Mouse (Mus musculus) spleen, postnatal 10 days (tissue): ENCODE results near the gene Daam2.
"Not testable (repeated sequence)": the region's sequence is repeated elsewhere in the genome, so short reads cannot be mapped to it uniquely, and the experiment has no call there.

ENCODE experiments used
- DNase-seq, 2 experiments: peaks; one replicate each; pipeline ENCODE4 v3.0.0; 2021 to 2022; ENCODE audit warnings: low spot score in 2 of 2

Gene Daam2

GRCm38 (mm10) chr17:49481876-49482275, 82.3 kb downstream of the Daam2 start:
- DNase-seq = no peak

GRCm38 (mm10) chr17:49477370-49477769, 86.8 kb downstream of the Daam2 start:
- no peak for DNase-seq

DNA sequence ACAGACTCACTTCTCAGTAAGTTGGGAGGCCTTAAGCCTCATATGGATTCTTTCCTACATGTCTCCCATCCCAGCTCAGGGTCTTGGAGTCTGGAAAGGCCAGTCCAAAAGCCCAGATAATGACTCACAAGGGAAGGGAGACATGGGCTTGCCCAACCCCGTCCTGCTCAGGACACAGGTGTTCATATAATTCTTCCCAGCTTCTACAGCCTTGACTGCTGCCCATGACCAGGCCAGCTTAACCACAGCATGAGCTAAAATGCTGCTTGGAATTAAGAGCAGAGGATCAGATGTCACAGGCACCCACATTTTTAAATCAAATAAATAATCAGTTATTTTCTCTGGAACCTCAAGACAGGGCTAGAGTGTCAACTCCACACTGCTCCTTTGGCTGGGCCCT, 89.0 kb downstream of the Daam2 start:
- no peak for DNase-seq

DNA sequence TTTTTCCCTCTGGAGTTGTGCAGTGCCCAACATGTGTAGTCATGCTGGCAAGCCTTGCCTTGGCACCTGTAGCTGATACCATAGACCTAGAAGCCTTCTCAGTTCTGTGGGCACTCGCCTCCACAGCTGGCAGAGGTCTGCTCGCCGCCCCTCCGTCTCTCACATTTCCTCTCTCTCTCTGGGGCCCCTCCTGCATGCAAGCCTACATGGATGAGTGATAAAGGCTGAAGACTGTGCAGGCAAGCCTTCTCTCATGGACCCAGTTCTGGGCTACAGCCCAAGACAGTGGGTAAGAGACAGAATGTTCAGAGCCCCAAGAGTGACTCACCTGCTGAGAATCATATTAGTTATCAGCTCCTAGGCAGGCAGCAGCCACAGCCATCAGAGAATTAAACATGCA, 90.1 kb downstream of the Daam2 start:
- no peak for DNase-seq

- no peak for DNase-seq
Observed at GRCm38 (mm10) chr17:49472626-49473025, 91.5 kb downstream of the Daam2 start.

DNA sequence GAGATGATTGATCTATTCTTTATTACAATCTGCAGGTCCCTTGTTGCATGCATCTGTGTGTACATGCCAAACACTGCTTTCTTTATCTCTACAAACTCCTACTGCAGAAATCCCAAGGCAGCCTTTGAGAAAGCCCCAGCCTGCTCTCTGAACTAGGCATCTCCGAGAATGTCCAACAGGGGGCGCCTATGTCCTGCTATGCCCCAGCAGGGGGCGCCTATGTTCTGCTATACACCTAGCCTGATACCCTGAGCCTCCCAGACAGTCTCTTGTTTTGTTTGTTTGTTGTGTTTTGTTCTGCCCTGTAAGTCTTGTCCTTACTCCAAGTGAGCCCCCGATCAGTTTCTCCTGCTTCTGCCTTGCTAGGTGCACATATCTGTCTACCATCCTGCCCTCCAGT, 95.9 kb downstream of the Daam2 start:
- DNase-seq = peak; percentile 65 to 71

- DNase-seq = no peak
Observed at GRCm38 (mm10) chr17:49464884-49465283, 99.3 kb downstream of the Daam2 start.

GRCm38 (mm10) chr17:49458386-49458785, 105.8 kb downstream of the Daam2 start:
- no peak for DNase-seq

DNA sequence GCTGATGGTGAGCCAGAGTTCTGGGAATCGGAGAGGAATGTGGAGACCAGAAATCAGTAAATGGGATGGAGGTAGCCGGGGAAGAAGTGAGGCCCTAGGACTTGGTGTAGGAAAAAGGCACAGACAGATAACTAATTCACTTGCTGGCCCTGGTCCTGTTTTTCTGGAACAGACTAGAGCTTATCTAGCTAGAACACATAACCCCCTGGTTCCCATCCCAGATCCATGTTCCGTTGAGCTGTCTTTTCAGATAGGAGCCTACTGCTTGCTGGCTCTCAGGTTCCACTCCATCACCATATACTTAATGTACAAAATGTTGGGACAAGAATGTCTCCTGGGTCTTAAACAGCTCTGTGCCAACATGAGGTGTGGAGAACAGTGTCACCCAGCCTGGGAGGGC, 106.3 kb downstream of the Daam2 start:
- DNase-seq = no peak

- DNase-seq = no peak
Observed at GRCm38 (mm10) chr17:49456334-49456733, 107.8 kb downstream of the Daam2 start.

DNA sequence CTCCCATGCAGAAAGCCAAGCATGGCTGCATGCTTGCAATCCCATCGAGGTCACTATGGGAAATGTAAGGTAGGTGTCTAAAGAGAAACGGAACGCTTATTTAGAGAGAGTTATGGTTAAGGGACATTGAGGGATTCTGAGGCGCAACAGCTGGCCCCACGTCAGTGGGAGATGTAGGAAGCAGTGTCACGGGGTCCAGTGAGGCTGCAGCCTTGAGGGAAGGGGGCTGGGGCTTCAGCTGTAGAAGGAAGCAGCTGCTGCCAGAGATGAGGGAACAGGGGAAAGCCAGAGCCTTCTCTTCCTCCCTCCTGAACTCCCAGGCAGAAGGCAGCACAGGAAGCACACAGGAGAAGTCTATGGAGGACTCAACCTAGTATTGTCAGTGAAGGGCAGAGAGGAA, 113.2 kb downstream of the Daam2 start:
- no peak for DNase-seq

DNA sequence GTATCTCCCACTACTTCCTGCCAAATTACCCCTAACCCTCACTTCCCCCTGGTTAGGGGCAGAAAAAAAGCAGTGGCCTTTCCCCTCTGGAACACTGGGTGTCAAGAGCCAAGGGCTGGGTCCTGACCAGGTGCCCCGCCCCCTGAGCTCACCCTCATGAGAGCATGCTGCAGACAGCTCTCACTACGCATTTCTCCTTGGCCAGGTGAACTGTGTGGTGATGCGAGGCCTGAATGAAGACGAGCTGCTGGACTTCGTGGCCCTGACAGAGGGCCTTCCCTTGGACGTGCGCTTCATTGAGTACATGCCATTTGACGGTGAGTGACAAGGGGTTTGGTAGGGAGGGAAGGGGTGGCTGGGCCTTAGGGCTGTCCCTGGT, 114.9 kb downstream of the Daam2 start:
- no peak for DNase-seq

GRCm38 (mm10) chr17:49448570-49449229, 115.4 kb downstream of the Daam2 start:
- no peak for DNase-seq

GRCm38 (mm10) chr17:49442841-49443240, 121.3 kb downstream of the Daam2 start:
- DNase-seq = not testable (repeated sequence)

- DNase-seq = no peak
Observed at GRCm38 (mm10) chr17:49440331-49441130, 123.6 kb downstream of the Daam2 start.

DNA sequence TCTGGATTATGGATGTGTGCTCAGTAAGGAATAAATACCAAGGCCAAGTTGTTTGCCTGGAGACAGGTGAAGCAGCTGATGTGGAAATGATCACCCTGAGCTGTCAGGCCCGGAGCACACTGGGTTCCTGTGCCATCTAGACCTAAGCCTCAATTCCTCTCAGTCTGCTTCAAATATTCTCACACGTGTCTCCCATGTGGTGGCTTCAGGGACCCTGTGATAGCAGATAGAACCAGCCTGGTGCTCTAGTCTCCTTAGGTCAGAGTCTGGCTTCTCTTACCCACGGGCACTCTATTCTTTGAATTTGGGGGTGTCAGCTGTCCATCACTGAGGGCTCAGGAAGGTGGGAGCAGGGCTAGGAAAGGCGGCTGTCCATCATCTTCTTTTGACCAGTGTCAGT, 124.4 kb downstream of the Daam2 start:
- no peak for DNase-seq

DNA sequence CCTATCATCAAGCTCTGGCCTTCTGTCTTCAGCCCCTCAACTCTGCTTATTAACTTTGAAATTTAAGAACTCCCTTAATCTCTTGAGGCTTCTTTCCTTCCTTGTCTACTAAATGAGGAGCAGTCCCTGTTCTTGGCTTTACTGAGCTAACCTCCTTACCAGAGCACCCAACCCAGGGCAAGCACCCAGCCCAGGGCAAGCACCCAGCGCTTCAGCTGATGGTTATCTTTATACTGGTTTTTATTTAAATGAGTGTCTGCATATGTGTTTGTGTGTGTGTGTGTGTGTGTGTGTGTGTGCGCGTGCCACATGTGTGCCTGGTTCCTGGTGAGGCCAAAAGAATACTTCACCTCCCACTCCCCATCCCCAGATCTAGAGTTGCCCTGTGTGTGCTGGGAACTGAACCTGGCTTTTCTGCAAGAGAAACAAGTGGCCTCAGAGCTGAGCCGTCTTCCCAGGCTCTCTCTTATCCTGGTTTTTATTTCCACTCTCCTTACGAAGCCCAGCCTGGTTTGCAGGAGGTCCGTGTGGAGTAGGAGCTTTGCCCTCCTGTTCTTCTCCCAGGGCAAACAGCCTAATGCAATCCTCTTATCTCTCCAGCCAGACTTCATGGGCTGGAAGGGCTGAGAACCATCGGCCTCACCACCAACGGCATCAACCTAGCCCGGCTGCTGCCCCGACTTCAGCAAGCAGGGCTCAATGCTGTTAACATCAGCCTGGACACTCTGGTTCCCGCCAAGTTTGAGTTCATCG, 125.1 kb downstream of the Daam2 start:
- peak; percentile 54 to 77 for DNase-seq

DNA sequence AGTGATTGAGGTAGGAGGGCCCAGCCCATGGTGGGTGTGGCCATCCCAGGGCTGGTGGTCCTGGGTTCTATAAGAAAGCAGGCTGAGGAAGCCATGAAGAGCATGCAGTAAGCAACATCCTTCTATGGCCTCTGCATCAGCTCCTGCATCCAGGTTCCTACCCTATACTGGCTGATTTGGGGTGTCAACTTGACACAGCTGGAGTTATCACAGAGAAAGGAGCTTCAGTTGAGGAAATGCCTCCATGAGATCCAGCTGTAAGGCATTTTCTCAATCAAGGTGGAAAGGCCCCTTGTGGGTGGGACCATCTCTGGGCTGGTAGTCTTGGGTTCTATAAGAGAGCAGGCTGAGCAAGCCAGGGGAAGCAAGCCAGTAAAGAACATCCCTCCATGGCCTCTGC, 126.8 kb downstream of the Daam2 start:
- peak; percentile 12 to 22 for DNase-seq

- DNase-seq = peak in 1 of 2 experiments; percentile 15
Observed at GRCm38 (mm10) chr17:49436631-49437030, 127.5 kb downstream of the Daam2 start.

GRCm38 (mm10) chr17:49435081-49435480, 129.1 kb downstream of the Daam2 start:
- DNase-seq = peak; percentile 15 to 18

DNA sequence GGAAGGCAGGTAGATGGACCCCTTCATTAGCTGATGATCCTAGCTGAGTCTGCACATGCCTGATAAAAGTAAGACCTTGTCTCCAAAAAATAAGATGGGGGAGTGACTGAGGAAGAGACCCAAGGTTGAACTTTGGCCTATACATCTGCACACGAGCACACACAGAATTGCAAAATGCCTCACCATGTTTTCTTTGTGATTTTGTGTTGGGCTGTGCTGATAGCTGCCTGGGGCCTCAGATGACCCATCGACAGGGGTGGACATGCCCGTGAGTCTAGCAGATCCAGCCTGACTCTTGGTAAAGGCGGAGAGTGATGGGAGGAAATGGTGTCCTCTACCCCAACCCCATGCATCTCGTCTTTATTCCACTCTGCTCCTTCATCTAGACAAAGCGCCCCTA, 129.9 kb downstream of the Daam2 start:
- DNase-seq = peak in 1 of 2 experiments; percentile 5

DNA sequence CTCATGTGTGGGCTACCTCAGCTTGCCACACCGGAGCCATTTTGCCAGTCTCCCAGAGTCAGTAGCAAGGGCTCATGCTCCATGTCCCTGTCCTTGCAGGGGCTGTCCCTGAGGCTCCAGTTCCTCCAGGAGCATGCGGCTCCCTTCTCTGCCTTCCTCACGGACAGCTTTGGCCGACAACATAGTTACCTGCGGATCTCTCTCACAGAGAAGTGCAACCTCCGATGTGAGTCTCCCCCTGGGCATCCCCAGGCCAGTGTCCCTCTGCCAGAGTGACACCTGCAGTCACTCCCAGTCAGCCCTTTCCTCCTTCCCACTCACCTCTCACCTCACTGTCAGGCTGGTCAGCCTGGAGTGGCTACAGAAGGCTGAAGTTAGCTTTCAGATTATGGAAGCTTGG, 131.1 kb downstream of the Daam2 start:
- peak in 1 of 2 experiments; percentile 14 for DNase-seq
